Mouse (Mus musculus): ENCODE results near the gene Stat5b. TPM values are rescaled to one million over a fixed set of nuclear protein-coding genes. Genes with fewer than 3 reads are reported as not detected.

Stat5b gene
- polyA plus RNA-seq, 1 experiment from 2014 or later: 16.1 TPM

GRCm38 (mm10) chr11:100860198-100861048 is 9.9 kb upstream of the Stat5b start:
- H3K36me3 ChIP-seq (ENCODE audit: control insufficient read depth, insufficient read depth, low read length): no peaks in the 10 kb centered on the region; the same call in 1 of the 2 replicates
- peak overlapping the region; percentile 71 for H3K27ac ChIP-seq (replicated peaks)
- H3K4me2 ChIP-seq (replicated peaks; ENCODE audit: low read depth): peak overlapping the region; percentile 83
- H3K4me1 ChIP-seq (replicated peaks; ENCODE audit: control insufficient read depth, insufficient read depth): no peaks in the 10 kb centered on the region
- H3K4me3 ChIP-seq (ENCODE audit: low read depth, low read length): peak overlapping the region; percentile 51
- WGBS: 2% methylated on average over 54 of the region's 55 CpGs
- H3K27me3 ChIP-seq (ENCODE audit: control insufficient read depth, insufficient read depth, low read length): no peaks in the 10 kb centered on the region
- TF ChIP-seq CTCF (IDR thresholded peaks at IDR 0.05; ENCODE audit: low read depth): peak; percentile 34; the same call in 1 of the 2 replicates
- no peak for TF ChIP-seq EP300 (optimal IDR thresholded peaks at IDR 0.05)
- ATAC-seq (ENCODE audit: low FRiP score, low TSS enrichment) (peak; percentile 94), DNase-seq (ENCODE audit: low spot score) (peak; percentile 92)
- peak overlapping the region; percentile 71 for H3K9ac ChIP-seq (ENCODE audit: low read length)
- no peaks in the 10 kb centered on the region for H3K9me3 ChIP-seq (ENCODE audit: control insufficient read depth, low read length)

- ATAC-seq (ENCODE audit: low FRiP score, low TSS enrichment) (no peak), DNase-seq (ENCODE audit: low spot score) (no peak)
- no peaks in the 10 kb centered on the region for H3K27me3 ChIP-seq (ENCODE audit: control insufficient read depth, insufficient read depth, low read length)
- no peaks in the 10 kb centered on the region for H3K9me3 ChIP-seq (ENCODE audit: control insufficient read depth, low read length)
- peak overlapping the region; percentile 83 for H3K4me2 ChIP-seq (replicated peaks; ENCODE audit: low read depth)
- TF ChIP-seq CTCF (IDR thresholded peaks at IDR 0.05; ENCODE audit: low read depth): no peak
- TF ChIP-seq EP300 (optimal IDR thresholded peaks at IDR 0.05): no peak
- peak overlapping the region; percentile 71; the same call in 1 of the 2 replicates for H3K9ac ChIP-seq (ENCODE audit: low read length)
- no peaks in the 10 kb centered on the region for H3K4me1 ChIP-seq (replicated peaks; ENCODE audit: control insufficient read depth, insufficient read depth)
- peak overlapping the region; percentile 51 for H3K4me3 ChIP-seq (ENCODE audit: low read depth, low read length)
- H3K27ac ChIP-seq (replicated peaks): peak overlapping the region; percentile 71
- H3K36me3 ChIP-seq (ENCODE audit: control insufficient read depth, insufficient read depth, low read length): no peaks in the 10 kb centered on the region; the same call in 1 of the 2 replicates
- 48% methylated on average over 6 of the region's 6 CpGs for WGBS
Measured at GRCm38 (mm10) chr11:100859579-100860075, 9.1 kb upstream of the Stat5b start.

- peak within 1 kb of the TSS; percentile 51 for H3K4me3 ChIP-seq (ENCODE audit: low read depth, low read length)
- H3K36me3 ChIP-seq (ENCODE audit: control insufficient read depth, insufficient read depth, low read length): no peaks in the 10 kb centered on the region; the same call in 1 of the 2 replicates
- peak within 1 kb of the TSS; percentile 71 for H3K9ac ChIP-seq (ENCODE audit: low read length)
- ATAC-seq (ENCODE audit: low FRiP score, low TSS enrichment) (no peak), DNase-seq (ENCODE audit: low spot score) (peak; percentile 56)
- H3K27ac ChIP-seq (replicated peaks): peak within 1 kb of the TSS; percentile 71
- H3K9me3 ChIP-seq (ENCODE audit: control insufficient read depth, low read length): no peaks in the 10 kb centered on the region
- no peaks in the 10 kb centered on the region for H3K27me3 ChIP-seq (ENCODE audit: control insufficient read depth, insufficient read depth, low read length)
- TF ChIP-seq EP300 (optimal IDR thresholded peaks at IDR 0.05) (no peak), CTCF (IDR thresholded peaks at IDR 0.05; ENCODE audit: low read depth) (no peak)
- H3K4me1 ChIP-seq (replicated peaks; ENCODE audit: control insufficient read depth, insufficient read depth): no peaks in the 10 kb centered on the region
- H3K4me2 ChIP-seq (replicated peaks; ENCODE audit: low read depth): peak within 1 kb of the TSS; percentile 83
- WGBS: 47% methylated on average over 9 of the region's 9 CpGs
Measured at GRCm38 (mm10) chr11:100858935-100859578, 8.5 kb upstream of the Stat5b start, which contains the start of gene Stat5a. TSS of gene Stat5a (plus strand) at chr11:100859351.

GRCm38 (mm10) chr11:100857960-100858359 is 7.4 kb upstream of the Stat5b start:
- peak; percentile 5; the same call in 1 of the 2 replicates for TF ChIP-seq CTCF (IDR thresholded peaks at IDR 0.05; ENCODE audit: low read depth)
- no peak for TF ChIP-seq EP300 (optimal IDR thresholded peaks at IDR 0.05)
- Histone ChIP-seq H3K9ac (ENCODE audit: low read length) (no peak overlapping the region), H3K4me3 (ENCODE audit: low read depth, low read length) (no peak overlapping the region), H3K27me3 (ENCODE audit: control insufficient read depth, insufficient read depth, low read length) (no peaks in the 10 kb centered on the region), H3K4me1 (replicated peaks; ENCODE audit: control insufficient read depth, insufficient read depth) (no peaks in the 10 kb centered on the region), H3K4me2 (replicated peaks; ENCODE audit: low read depth) (no peak overlapping the region), H3K9me3 (ENCODE audit: control insufficient read depth, low read length) (no peaks in the 10 kb centered on the region), H3K36me3 (ENCODE audit: control insufficient read depth, insufficient read depth, low read length) (no peaks in the 10 kb centered on the region; the same call in 1 of the 2 replicates), H3K27ac (replicated peaks) (no peak overlapping the region)
- DNase-seq (ENCODE audit: low spot score) (no peak), ATAC-seq (ENCODE audit: low FRiP score, low TSS enrichment) (no peak)
- WGBS: 54% methylated on average over 6 of the region's 6 CpGs

- no peaks in the 10 kb centered on the region for H3K36me3 ChIP-seq (ENCODE audit: control insufficient read depth, insufficient read depth, low read length)
- TF ChIP-seq EP300 (optimal IDR thresholded peaks at IDR 0.05): no peak
- TF ChIP-seq CTCF (IDR thresholded peaks at IDR 0.05; ENCODE audit: low read depth): no peak
- no peak overlapping the region for H3K27ac ChIP-seq (replicated peaks)
- H3K4me3 ChIP-seq (ENCODE audit: low read depth, low read length): no peak overlapping the region
- ATAC-seq (ENCODE audit: low FRiP score, low TSS enrichment): no peak
- H3K27me3 ChIP-seq (ENCODE audit: control insufficient read depth, insufficient read depth, low read length): no peaks in the 10 kb centered on the region
- 81% methylated on average over 4 of the region's 4 CpGs for WGBS
- no peak overlapping the region for H3K9ac ChIP-seq (ENCODE audit: low read length)
- H3K4me1 ChIP-seq (replicated peaks; ENCODE audit: control insufficient read depth, insufficient read depth): 0 out of 2 replicates have a peak, but pooled peaks cover 2% of the 10 kb centered on the region
- H3K4me2 ChIP-seq (replicated peaks; ENCODE audit: low read depth): no peak overlapping the region
- DNase-seq (ENCODE audit: low spot score): no peak
- no peaks in the 10 kb centered on the region for H3K9me3 ChIP-seq (ENCODE audit: control insufficient read depth, low read length)
Measured at GRCm38 (mm10) chr11:100855178-100855577, 4.7 kb upstream of the Stat5b start.
